Mouse (Mus musculus): ENCODE data around the gene Slc9a2.

- TF ChIP-seq POLR2A (IDR thresholded peaks at IDR 0.05; ENCODE audit: control insufficient read depth, low read depth, low read length), result no peak
- TF ChIP-seq CTCF (IDR thresholded peaks at IDR 0.05; ENCODE audit: control insufficient read depth, insufficient read depth, insufficient replicate concordance, low read depth, low read length), result no peak
Measured at GRCm38 (mm10) chr1:40815071-40815845, 134.9 kb downstream of the Slc9a2 start.

Data from testis, adult 2 months (tissue).